Mouse (Mus musculus) brain, embryonic 14.5 days (tissue): Measurements from ENCODE around the gene Mtx1. TPM values are rescaled to one million over a fixed set of nuclear protein-coding genes. Genes with fewer than 3 reads are reported as not detected.
A peak's percentile ranks its signal among the peaks of the same experiment; 100 is the strongest.

Experiments
- DNase-seq: peaks from one replicate; pipeline ENCODE4 v3.0.0-alpha.2; 2011; ENCODE audit warnings: low read depth
- CTCF ChIP-seq: fragments of 200-500 bp; IDR thresholded peaks from 2 replicates; pipeline ENCODE4 v1.5.1; 2012; ENCODE audit warnings: inconsistent platforms, mild to moderate bottlenecking, moderate library complexity, borderline replicate concordance; ENCODE audit not compliant: insufficient read depth, insufficient read length; ENCODE audit errors: extremely low read depth
- POLR2A ChIP-seq: fragments of 200-500 bp; IDR thresholded peaks from 2 replicates; pipeline ENCODE4 v1.6.1; 2012; ENCODE audit warnings: mild to moderate bottlenecking, inconsistent platforms, borderline replicate concordance; ENCODE audit not compliant: poor library complexity, insufficient read depth, insufficient read length, severe bottlenecking; ENCODE audit errors: extremely low read depth
- polyA plus RNA-seq: library from polyadenylated mRNA; depleted of rRNA; stranded (reverse); fragments of >200 nt; gene quantifications from 2 replicates; pipeline ENCODE4 v1.2.3, GENCODE M21; 2012; rRNA removed

Mtx1 gene
- 146 and 201 TPM in 2 replicates for polyA plus RNA-seq

DNA sequence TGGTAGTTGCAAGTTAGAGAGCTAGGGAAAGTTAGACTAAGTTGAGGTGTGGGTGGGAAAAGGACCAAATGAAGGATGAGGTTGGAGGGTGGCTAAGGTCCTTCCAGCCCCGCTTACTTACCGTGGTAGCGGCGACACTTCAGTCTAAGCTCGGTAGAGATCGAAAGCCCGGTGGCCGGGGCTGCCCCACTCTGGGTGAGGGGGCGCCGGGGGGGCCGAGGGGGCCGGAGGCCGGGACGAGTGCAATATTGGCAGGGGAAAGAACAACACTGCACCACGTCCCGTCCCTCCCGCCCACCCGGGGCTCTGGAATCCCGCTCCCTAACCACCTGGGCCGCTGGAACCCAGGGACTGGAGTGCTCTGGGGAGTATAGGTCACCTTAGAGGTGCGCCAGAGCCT, at the start of gene Mtx1:
Gene Mtx1, minus strand, starts transcription at position 189 of the 400 bp plus-strand sequence.
- TF ChIP-seq CTCF: no peak
- TF ChIP-seq POLR2A: no peak
- no peak for DNase-seq

DNA sequence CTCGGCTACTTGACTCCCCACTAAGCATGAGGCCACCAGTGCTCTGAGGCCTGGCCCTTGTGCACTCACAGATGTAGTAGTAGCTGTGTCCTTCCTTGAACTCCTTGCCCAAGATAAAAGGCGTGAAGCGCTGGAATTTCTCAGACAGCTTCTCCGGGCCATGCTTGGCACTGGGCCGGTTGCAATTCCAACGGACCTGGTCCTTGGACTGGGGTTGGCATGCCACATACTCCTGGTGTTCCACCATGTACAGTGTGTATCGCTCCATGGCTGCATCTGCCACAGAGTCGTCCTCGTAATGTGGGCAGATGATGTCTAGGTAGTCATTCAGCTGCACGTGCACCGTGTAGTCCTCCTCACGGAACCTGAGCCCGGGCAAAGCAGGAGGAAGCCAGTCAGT, 49.2 kb upstream of the Mtx1 start:
- TF ChIP-seq CTCF (no peak), POLR2A (no peak)
- no peak for DNase-seq

DNA sequence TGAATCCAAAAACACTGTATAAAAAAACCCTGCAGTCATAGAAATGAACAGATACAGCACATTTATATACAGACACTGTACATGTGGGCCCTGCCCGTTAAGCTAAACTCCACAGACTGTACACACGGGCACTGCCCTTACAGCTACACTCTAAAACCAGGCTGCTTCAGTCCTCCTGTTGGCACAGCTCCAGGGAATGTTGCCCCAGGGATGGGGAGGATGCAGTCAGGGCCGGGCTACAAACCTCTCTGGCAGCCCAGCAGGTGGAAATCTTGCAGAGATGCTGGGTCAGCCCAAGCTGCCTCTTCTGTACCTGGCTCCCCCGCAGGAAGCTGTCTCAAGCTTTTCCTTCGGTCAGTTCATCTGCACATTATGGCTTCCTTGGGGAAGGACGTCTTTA, 44.9 kb upstream of the Mtx1 start:
- DNase-seq: peak; percentile 24
- TF ChIP-seq CTCF (no peak), POLR2A (no peak)

DNA sequence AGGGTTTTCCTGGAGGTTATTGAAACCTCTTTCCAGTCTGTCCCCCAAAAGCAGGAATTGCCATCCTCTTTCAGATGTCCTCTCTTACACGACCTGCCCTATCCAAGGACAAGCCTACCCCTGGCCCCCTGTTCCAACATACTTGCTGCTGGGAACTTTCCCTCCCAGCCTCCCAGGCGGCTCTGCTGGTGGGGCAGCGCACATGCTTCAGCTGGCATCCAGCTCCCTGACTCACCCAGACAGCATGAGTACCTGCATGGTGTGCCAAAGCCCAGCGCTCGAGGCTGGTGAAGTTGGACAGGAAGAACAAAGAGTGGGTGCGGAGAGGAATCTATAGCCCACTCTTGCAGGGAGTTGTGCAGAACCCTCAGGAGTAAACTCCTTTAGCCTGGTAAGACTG, 44.0 kb upstream of the Mtx1 start:
- DNase-seq: peak; percentile 67
- no peak for TF ChIP-seq POLR2A

DNA sequence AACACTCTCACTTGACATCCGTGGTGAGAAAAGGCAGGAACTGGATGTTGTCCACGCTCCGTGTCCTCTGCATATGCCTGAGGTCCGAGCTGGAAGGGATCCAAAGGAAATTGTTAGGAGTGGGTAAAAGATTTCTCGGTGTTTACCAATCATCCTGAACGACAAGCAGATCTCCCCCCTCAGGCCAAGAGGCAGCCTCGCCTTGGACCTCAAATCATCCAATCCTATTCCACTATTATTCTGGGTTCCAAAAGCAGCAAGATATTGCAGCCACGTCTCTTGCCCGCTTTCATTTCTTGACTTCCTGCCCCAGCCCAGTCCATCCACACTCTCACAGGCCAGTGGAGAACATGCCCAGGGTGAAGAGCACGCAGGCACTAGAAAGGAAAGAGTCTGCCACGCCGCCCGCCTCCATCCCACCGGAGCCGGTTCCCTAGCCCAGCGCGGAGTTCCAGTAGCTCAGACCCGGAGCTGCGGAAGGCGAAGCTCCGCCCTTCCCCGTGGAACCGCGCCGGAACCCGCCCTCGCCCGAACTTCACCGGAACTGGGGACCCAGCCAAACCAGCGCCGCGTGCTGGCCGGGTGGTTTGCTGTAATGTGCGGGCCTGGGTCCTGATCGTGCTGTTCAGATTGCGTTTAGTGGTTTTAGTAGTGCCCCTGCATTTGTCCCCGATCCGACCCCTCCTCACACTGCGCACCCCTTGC, 43.3 kb upstream of the Mtx1 start, which contains the start of gene Slc50a1:
Gene Slc50a1, minus strand, starts transcription at position 520 of the 705 bp plus-strand sequence.
- peak; percentile 35; the same call in 1 of the 2 replicates for TF ChIP-seq CTCF
- peak; percentile 49; the same call in 1 of the 2 replicates for TF ChIP-seq POLR2A
- DNase-seq: peak; percentile 88

DNA sequence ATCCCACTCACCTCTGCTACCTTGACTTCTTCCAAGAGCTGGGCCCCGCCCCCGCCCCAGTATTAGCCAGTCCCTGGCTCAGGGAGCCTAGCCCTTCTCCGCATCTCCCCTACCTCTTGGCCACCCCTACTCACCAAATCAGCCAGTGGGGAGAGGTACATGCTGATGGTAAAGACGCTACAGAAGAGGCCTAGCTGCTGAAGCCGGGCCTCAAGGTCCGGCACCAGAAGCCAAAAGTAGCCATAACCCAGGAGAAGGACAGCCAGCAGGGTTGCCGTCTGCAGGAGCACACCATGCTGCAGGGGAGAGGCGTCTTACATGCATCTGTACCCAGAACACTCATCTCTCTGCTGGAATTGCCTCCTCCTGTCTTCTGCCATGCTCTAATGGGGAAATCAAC, 42.0 kb upstream of the Mtx1 start:
- no peak for DNase-seq
- TF ChIP-seq POLR2A (no peak), CTCF (no peak)

DNA sequence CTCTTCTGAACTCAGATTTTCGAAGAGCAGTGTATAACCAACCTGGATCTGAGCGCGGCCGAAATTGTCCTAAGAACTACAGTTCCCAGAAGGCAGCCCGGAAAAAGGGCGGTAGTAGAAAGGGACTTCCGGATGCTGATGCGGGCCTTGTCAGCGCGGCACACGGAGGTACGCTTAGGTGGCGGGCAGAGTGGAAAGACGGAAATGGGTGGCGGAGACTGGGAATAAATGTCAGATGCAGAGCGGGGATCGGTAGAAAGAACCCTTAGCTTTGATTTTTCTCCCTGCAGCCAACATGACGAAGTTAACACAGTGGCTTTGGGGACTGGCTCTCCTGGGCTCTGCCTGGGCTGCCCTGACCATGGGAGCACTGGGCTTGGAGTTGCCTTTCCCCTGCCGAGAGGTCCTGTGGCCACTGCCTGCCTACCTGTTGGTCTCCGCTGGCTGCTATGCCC, 39.6 kb upstream of the Mtx1 start:
- DNase-seq: peak; percentile 95

DNA sequence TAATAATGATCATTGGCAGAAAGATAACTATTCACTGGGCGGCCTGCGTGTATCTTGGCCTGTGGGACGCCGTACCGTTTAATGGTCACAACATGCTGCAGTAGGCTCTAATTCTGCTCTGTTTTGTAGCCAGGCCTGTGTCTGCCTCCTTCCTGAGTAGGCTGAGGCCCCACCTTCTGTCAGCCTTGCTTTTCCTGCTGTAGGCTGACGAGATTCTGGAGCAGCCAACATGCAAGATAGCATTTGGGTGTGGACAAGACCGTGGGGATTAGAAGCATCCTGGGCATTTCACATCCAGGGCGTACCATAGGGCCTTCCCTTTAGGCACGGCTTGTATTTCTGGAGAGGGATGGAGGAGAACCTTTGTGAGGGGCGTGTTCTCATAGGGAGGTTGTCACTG, 35.5 kb upstream of the Mtx1 start:
- no peak for DNase-seq
- TF ChIP-seq POLR2A (no peak), CTCF (no peak)

More for the DNA sequence above, 39.6 kb upstream of the Mtx1 start:
- TF ChIP-seq CTCF: no peak
- TF ChIP-seq POLR2A: peak; percentile 64; the same call in 1 of the 2 replicates

DNA sequence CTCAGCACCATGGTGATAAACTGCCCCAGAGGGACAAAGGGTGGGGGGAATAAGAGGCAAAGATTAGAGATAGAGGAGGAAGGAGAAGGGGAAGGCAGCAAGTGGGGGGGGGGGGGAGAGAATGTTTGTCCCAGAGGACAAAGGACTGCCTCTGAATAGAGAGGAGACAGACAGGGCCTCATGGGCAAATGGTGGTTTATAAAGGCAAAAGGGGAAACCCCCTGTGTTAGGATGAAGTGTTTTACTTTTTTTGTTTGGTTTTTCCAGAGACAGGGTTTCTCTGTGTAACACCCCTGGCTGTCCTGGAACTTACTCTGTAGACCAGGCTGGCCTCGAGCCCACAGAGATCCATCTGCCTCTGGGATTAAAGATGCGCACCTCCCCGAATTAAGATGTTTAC, 33.3 kb upstream of the Mtx1 start:
- no peak for DNase-seq
- TF ChIP-seq POLR2A (no peak), CTCF (no peak)

DNA sequence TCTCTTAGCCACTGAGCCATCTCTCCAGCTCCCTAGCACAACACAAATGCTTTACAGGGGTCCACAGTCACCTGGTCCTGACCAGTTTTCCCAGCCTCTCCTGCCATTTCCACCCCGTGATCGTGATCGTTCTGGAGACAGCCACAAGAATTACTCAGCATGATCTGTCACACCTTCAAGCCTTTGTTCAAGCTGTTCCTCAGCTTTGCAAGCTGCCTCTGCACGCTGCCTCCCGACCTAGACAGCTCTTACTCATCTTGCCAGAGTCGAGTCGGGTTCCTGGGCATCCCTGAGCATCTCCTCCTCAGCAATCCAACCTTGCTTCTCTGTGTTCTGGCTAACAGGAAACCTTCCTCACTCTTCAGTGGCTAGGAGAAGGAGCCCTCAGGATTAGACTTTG, 32.2 kb upstream of the Mtx1 start, which contains the start of gene Dpm3:
Gene Dpm3, plus strand, starts transcription at position 283 of the 400 bp plus-strand sequence.
- DNase-seq: no peak
- TF ChIP-seq POLR2A (no peak), CTCF (no peak)

DNA sequence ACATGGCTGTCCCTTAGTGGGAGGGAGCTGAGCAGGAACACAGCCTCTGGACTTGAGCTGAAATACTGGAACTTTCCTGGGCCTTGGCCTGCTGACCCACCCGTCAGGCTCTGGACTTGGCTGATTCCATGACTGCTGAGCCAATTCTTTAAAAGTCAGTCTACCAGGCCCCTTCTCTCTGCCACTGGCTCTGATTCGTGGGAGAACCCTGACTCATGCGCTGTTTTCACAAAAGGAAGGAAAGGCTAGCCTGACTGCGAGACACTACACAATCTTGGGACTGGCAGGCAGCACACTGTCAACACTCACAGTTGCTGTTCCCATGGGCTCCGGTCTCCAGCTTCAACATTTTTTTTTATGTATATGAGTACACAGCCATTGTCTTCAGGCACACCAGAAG, 29.3 kb upstream of the Mtx1 start:
- DNase-seq: no peak
- TF ChIP-seq CTCF (no peak), POLR2A (no peak)

DNA sequence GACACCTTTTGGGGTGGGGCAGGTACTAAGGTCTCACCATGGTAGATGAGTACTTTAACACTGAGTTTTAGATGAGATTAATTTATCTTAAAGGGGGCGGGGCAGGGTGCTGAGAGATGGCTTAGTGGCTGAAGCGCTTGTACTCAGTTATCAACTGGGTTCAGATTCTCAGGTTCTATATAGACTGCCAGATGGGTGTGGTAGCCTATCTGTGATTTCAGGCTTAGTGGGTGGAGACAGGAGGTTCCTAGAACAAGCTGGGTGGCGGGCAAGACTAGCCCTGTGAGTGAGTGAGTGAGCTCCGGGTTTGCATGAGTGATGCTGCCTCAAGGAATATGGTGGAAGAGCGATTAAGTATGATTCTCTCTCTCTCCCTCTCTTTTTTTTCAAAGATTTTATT, 28.1 kb upstream of the Mtx1 start:
- TF ChIP-seq POLR2A (no peak), CTCF (no peak)
- DNase-seq: no peak

DNA sequence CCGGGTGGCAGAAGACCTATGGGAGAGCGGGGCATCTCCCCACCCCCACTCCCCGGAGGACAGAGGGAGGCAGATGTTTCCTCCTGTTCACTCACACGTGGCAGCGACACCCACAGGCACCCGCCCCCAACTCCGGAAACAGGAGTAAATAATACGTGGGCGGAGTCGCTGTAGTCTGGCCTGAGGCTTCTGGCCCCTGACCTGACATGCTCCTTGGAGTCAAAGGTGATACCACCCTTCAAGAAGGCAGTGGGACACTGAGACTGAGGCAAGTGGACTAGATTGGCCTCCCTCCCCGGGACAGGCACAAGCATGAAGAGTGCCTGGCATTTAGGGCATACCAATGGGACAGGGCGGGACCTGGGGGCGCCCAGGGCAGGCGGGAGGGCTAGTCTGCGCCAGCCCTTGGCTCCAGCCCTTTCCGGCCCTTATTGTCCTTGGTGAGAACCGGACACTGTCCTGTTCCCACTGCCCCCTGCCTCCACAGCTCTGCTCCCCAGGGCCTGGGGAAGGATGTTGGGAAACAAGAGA, 24.5 kb upstream of the Mtx1 start:
- no peak for DNase-seq
- TF ChIP-seq CTCF (no peak), POLR2A (no peak)
